Mouse (Mus musculus): Measurements from ENCODE around the gene Eif2s3x.
"Not testable (repeated sequence)": the region's sequence is repeated elsewhere in the genome, so short reads cannot be mapped to it uniquely, and the experiment has no call there.

The Eif2s3x gene

DNA sequence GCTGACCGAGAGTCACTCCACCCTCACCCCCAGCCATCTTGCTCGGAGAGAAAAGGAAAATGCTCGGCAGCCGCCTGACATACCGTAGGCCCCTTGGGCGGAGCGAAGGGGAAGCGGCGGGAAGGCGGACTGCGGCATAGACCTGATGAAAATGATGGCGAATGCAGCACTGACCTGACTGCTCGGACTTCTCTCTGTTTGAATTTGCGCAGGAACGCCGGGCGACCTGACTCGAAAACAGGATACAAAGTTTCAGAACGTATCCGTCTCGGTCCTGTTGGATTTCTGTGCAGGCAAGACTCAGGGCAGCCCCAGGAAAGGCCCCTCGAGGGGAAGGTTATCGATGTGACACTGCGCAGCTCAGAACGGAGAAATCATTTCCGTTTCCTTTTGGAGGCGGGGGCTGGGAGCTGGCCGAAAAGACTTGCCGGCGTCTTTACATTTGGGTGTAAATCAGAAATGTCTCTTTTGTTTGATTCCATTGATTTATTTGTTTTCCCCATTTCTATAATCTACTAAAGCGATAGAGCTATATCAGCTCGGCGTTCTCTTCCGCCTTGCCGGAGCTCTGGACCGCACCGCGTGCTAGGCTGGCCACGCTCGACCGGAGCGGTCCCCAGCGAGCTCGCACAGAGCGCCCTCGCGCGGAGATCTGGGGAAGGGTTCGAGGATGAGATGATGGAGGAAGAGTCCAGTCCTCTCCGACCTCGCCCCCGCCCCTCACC, at the start of gene Eif2s3x:
Eif2s3x (minus strand) TSS at position 266 of the 725 bp plus-strand sequence.
- peak; percentile 83 for DNase-seq

DNA sequence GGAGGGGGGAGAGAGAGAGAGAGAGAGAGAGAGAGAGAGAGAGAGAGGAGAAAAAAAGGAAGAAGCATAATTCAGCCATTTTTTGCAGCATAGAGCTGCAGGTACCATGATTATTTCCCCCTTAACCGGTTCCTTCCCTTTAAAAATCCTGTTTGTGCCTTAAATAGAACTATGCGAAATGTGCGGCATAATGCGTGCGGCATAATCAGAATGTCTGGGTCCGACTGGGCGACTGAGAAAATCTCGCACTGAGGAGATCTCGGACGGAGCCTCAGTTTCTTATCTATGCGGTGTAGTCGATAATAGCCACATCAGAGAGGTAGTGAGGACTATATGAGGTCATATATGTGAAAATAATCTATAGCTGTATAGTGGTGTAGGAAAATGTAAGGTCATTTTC, 22.9 kb upstream of the Eif2s3x start:
- no peak for DNase-seq

DNA sequence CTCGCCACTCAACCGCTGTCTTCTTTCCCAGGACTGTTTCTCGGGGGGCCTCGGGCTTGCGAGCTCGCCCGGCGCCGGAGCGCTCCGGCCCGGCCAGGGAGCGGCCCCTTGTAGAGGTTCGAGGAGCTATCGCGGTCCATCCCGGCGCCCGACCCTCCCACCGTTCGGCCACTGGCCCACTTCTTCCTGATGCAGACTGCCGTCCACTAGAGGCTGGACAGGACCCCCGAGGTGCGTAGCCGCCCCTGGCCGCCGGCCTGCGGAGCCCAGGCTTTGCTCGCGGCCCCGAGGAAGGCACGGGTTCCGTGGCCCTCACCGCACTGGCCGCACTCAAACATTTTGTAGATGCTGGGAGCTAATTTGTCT, 22.5 kb upstream of the Eif2s3x start:
- peak; percentile 27 for DNase-seq

DNA sequence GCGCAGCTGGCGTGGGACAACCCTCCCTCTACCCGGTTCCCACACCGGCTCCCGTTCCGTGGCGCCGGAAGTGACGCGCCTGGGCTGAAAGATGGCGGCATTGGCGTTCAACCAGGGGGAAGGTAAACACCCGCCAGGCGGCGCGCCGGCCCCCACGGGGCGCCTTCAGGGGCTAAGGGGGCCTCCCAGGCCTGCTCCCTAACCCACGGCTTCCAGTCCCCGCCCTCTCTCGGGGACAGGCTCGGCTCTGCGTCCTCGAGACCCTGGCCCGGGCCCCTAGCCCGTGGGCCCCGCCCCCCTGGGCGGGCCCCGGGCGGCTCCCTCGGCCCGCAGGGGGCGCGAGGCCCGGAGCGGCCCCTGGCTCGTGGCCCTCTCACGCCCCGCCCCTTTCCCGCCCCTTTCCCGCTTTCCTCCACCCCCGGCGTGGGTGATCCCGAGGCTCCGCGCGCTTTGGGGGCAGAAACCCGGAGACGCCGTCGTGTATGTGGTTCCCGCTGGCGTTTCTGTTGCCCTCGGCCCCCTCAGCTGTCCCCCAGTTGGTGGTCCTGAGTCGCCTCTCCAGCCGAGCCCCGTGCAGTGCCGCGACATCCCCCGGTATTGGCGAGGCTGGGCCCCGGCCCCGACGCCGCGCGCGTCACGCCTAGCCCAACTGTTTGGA, 22.0 kb upstream of the Eif2s3x start, which contains the start of gene Klhl15:
Klhl15 (plus strand) TSS at position 68 of the 658 bp plus-strand sequence.
- peak; percentile 80 for DNase-seq

DNA sequence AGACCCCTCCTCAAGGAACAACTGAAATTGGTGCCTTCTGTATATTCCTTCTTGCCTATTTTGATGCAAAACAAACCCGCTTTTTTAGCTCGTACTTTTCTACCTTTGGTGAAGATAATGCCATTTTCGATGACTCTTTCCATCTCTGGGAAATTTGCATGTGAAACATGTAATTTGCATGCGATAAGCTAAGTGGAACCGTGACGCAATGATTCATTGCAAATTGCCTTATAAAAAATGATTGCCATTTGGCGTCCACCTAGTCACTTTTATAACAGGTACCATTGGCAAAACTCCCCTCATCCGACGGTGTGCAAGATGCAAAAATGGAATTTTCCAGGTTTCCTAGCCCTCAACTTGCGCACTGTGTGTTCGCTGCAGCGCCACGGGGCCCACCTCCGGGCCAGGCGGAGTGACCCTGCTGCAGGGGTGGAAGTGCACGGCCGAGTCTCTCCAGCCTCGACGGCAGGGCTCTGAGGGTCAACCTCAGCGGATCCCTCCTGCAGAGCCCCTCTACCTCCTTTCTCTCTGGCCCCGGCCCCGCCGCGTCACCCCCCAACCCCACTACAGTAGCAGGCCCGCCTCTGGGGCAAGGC, 21.4 kb upstream of the Eif2s3x start:
- no peak for DNase-seq

DNA sequence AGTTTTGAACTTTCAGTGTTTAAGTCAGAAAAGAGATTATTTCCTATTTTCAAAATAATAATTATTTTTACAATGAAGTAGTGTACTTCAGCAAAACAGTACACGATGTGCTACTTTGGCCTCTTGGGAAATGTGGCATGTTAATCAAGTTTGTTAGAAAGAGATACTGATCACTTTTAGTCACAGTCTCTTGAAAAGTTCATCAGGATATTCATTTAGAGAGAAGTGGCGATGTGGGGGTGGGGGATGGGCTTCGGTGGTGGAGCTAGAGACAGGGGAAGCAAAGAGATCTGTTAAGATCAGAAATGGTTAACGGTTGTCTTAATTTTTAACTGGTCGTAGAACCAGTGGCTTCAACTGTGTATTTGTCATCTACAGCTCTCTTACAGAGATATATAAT, 20.8 kb upstream of the Eif2s3x start:
- no peak for DNase-seq

DNA sequence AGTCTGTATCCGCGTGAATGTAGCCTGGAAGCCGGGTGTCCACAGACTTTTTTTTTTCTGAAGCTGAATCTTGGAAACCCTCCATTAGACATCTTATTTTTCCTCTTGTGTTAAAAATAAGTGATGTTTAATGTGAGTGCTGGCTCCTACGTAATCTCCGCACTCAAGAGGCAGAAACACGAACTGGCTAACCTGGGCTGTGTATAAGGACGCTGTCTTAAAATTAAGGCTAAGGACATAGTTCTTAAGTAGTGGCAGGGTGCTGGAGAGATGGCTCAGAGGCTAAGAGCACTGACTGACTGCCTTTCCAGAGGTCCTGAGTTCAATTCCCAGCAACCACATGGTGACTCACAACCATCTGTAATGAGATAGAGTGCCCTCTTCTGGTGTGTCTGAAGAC, 722 bp upstream of the Eif2s3x start:
- DNase-seq: peak; percentile 27

DNA sequence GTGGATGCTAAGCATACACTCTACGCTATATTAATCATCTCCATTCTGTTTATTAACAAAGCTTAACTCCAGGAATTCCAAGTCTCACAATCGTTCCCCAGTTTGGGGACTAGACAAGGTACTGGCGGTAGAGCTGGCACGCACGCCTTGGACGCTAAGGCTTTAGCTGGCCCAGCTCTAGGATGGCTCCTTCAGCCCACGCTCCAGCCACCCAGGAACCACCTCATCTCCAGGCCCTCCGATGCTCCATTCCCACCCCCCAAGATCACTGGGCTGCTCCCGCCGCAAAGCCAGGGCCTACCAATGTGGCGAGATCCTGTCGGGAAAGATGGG, 432 bp downstream of the Eif2s3x start:
- no peak for DNase-seq

DNA sequence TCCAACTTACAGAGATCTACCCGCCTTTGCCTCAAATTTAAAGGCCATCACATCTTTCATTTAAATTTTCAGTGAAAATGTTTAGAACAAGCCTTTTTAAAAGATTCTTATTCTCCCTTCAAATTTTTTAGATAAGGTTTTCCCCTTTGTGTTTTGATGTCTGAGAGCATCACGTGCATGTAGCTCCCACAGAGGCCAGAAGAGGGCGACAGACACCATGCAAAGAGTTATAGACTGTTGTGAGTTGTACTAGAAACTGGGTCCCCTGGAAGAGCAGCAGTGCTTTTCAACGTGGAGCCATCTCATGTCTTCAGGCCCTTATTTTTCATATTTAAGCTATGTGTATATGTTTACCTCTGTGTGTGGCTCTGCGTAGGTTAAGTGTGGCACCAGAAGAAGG, 14.9 kb downstream of the Eif2s3x start:
- DNase-seq: no peak

DNA sequence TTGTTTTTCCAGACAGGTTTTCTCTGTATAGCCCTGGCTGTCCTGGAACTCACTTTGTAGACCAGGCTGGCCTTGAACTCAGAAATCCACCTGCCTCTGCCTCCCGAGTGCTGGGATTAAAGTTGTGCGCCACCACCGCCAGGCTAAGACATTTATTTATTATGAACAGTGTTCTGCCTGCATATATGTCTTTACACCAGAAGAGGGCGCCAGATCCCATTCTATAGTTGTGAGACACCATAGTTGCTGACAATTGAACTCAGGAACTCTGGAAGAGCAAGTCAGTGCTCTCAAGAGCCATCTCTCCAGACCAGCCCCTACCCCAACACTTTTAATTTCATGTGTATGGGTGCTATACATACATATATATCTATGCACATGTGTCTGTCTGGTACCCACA, 18.8 kb downstream of the Eif2s3x start:
- not testable (repeated sequence) for DNase-seq

DNA sequence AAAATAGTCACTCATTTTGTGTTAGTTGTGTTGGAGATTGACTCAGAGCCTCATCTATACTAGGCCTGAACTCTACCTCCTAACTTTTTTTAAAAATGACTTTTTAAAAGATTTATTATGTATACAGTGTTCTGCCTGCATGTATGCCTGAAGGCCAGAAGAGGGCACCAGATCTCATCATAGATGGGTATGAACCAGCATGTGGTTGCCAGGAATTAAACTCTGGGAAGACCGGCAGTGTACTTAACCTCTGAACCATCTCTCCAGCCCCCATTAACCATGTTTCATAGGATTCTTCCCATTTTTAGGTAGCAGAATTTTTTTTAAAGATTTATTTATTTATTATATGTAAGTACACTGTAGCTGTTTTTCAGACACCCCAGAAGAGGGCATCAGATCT, 27.5 kb downstream of the Eif2s3x start:
- DNase-seq: no peak

DNA sequence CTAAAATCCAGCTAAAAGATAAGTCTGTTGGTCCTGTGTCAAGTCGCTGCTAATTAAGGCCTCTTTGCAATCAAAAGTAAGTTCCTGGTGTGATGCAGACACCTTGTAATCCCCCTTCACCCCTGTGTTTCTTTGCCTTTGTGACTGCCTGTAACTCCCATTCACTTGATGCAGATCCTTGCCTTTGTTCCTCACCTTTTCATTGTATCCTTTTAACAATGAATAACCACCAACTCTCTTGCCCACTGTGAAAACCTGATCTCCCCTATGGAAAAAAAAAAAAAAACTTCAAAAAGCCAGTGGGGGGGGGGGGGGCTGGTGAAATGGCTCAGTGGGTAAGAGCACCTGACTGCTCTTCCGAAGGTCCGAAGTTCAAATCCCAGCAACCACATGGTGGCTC, 28.8 kb downstream of the Eif2s3x start:
- no peak for DNase-seq

DNA sequence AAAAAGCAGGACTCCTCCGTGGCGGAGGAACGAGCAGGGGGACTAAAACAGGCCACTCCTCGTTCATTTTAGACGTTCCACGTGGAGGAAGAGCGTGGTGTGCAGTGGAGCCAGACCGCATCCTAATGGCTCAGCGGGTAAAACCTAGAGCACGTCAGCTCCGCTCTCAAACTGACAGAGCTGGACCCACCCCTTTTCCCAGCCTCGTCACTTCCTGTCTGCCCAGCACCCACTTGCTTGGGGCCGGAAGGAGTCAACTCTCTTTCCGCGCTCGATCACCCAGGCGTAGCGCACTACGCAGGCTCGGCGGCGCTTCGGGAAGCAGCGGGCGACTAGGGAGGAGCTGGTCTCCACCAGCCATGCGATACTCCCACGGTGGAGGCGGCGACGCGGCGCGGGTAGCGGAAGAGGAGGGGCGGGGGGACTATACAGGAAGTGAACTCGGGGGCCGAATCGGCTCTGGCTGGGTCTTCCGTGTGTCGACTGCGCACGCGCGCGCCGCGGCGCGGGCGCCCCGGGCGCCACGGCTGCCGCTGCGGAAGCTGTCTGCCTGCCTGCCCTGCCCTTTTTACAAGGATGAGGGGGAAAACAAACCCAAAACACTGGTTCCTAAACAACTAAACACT, 34.8 kb downstream of the Eif2s3x start:
- peak; percentile 96 for DNase-seq

DNA sequence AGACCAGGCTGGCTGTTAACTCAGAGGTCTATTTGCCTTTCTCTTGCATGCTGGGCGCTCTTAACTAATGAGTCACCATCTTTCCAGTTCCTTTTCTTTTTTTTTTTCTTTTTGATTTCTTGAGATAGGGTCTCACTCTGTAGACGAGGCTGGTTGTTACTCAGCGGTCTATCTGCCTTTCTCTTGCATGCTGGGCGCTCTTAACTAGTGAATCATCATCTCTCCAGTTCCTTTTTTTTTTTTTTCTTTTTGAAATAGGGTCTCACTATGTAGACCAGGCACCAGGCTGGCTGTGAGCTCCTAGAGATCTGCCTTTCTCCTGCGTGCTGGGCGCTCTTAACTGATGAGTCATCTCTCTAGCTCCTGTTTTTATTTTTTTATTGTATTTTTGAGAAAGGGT, 43.3 kb downstream of the Eif2s3x start:
- no peak for DNase-seq

DNA sequence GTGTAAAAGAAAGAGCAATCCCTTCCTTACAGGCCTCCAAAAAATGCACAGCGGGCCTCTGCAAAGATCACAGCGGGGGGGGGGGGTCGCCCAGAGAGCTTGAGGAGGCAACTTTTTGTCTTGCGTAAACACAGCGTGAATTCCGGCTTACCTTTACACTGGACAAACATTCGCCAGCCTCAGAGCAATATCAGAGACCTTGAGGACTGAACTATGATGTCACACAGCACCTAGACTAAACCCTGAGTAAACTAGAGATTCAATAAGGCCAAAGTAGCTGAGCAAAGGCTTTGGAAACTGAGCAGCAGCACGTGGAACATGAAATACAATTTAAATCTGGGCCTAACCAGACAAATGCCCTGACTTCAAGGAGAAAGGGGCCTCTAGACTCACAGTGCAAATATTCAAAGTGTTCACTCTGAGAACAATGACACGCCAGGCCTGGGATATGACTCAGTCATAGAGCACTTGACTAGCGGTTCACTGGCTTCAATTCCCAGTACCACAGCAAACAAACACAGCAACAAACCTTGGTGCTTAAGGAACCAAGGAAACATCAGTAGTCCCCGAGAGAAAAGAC, 60.3 kb downstream of the Eif2s3x start:
- DNase-seq: no peak

DNA sequence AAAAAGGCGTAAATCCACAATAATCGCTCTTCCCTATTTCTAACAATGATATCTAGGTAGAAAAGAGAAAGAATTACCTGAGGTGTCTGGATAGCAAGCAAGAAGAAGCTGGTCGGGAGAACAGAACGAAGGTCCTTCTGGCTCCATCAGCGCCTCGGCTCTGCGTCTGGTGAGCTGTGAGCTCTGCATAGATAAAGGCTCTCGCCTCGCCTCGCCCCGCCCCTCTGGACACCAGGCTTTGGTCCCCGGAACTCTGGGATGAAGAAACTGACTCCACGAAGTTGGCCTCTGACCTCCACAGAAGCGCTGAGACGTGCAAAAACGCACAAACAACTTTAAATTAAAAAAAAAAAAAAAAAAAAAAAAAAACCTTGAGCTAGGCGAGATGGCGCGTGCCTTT, 62.2 kb downstream of the Eif2s3x start:
- DNase-seq: no peak

DNA sequence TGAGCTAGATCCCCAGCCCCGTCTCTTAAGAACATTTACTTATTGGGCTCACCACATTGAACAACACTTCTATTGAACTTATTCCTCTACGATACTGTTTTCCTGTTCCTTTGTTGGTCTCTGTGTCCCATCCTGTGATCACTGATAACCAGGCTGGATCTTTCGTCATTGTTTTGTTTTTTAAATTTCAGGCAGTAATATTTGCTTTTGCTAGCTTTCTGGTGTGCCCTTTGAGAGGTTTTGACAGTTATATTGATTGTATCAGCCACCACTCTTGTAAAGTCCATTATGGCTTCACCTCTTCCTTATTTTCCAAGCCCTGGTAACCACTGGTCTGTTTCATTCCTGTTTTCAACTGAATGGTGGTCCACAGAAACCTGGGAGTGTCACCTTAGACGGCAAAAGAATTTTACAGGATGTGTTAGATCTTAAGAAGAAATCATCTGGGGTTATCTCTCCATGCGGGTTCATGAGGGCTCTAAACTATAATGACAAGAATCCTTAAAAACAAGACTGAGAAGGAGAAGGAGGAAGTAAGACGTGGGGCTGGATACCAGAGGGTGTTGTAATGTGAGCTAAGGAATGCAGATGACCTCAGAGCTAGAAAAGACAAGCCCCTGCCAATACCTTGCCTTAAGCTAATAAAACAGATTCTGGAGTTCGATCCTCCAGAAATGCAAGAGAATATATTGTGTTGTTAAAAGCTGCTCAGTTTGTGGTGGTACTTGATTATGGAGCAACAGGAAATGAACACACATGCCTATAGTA, 70.5 kb downstream of the Eif2s3x start:
- DNase-seq: no peak

DNA sequence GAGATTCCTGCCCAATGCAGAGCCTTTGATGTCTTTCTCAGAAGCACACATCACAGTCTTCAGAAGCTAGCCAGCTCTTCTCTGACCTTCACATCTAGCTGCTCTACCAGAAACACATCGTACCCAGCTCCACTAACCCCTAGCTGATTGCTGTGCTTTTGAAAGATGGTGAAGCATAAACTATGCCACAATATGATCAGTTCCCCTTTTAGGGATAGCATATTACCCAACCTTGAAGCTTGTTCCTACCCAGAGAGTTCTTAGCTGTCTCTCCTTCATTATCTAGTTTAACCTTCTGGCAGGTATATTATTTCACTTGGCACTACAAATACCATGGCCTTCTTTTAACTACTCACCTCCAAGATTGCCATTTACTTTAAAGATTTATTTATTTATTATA, 72.6 kb downstream of the Eif2s3x start:
- DNase-seq: no peak
